In genomic region chr14:64539436-64539835, GRCm38 (mm10) we compare ENCODE assay signal across 12 mouse cellular contexts.
A peak's percentile ranks its signal among the peaks of the same experiment; 100 is the strongest.
DNase-seq lines count a peak whose midpoint lies in the region; ATAC-seq and TF ChIP-seq lines count a peak whose summit lies in the region.
"Had no signal": no experiment of that assay in that cellular context is flagged by ENCODE, and none has a peak within 500 bp of the region (broad histone marks: within the 10 kb centered on the region; RNA-seq: fewer than 3 reads in every experiment).

No protein-coding gene starts in this region.

- no peak for TF ChIP-seq POLR2A in thymus, adult 2 months (IDR thresholded peaks at IDR 0.05; ENCODE audit: control insufficient read depth, extremely low read depth, insufficient read depth, low read length, poor library complexity)

- TF ChIP-seq CTCF in hindbrain, postnatal 0 days (IDR thresholded peaks at IDR 0.05; ENCODE audit: low read depth): peak; percentile 40
- TF ChIP-seq CTCF in thymus, adult 2 months (IDR thresholded peaks at IDR 0.05; ENCODE audit: borderline replicate concordance, control insufficient read depth, extremely low read depth, insufficient read depth, low read length, poor library complexity): no peak

- no peaks in the 10 kb centered on the region for H3K9me3 ChIP-seq in hindbrain, postnatal 0 days (ENCODE audit: low read length)
- H3K9me3 ChIP-seq in hindbrain, embryonic 14.5 days (ENCODE audit: control insufficient read depth, low read length): no peaks in the 10 kb centered on the region
- no peaks in the 10 kb centered on the region for H3K9me3 ChIP-seq in hindbrain, embryonic 10.5 days

- H3K4me1 ChIP-seq in hindbrain, postnatal 0 days (ENCODE audit: insufficient read depth, low read length): peaks cover 5% of the 10 kb centered on the region; the same call in 1 of the 2 replicates
- H3K4me1 ChIP-seq in hindbrain, embryonic 14.5 days (replicated peaks; ENCODE audit: control insufficient read depth, insufficient read depth, low read length): peaks cover 6% of the 10 kb centered on the region
- H3K4me1 ChIP-seq in thymus, adult 2 months (replicated peaks; ENCODE audit: control insufficient read depth, insufficient read depth, low read length): no peaks in the 10 kb centered on the region
- H3K4me1 ChIP-seq in hindbrain, embryonic 10.5 days (replicated peaks): peaks cover 4% of the 10 kb centered on the region; the same call in 1 of the 2 replicates

- H3K36me3 ChIP-seq in hindbrain, postnatal 0 days (ENCODE audit: insufficient read depth, low read length): no peaks in the 10 kb centered on the region
- no peaks in the 10 kb centered on the region for H3K36me3 ChIP-seq in hindbrain, embryonic 14.5 days (replicated peaks; ENCODE audit: control insufficient read depth, insufficient read depth)
- no peaks in the 10 kb centered on the region for H3K36me3 ChIP-seq in thymus, adult 2 months (ENCODE audit: control insufficient read depth, insufficient read depth, low read length)
- H3K36me3 ChIP-seq in hindbrain, embryonic 10.5 days: no peaks in the 10 kb centered on the region

- no peak overlapping the region for H3K9ac ChIP-seq in hindbrain, postnatal 0 days (replicated peaks; ENCODE audit: low read length)
- no peak overlapping the region for H3K9ac ChIP-seq in hindbrain, embryonic 14.5 days

- 59% methylated on average over 2 of the region's 2 CpGs for WGBS in hindbrain, postnatal 0 days
- 70% methylated on average over 2 of the region's 2 CpGs for WGBS in hindbrain, embryonic 14.5 days
- WGBS in thymus, adult 2 months: 47% methylated on average over 2 of the region's 2 CpGs
- WGBS in hindbrain, embryonic 10.5 days: 64% methylated on average over 2 of the region's 2 CpGs

- DNase-seq in hindbrain, postnatal 0 days (ENCODE audit: low spot score): no peak
- no peak for DNase-seq in hindbrain, embryonic 14.5 days (ENCODE audit: low spot score)
- peak; percentile 5 for DNase-seq in thymus, adult 2 months
- DNase-seq in thymus, adult 18-20 months: no peak
- peak; percentile 51 for DNase-seq in R1 (ENCODE audit: low read depth, low spot score)
- DNase-seq in right cerebral cortex, postnatal 25 days: no peak
- DNase-seq in adrenal gland, adult 18-20 months (ENCODE audit: low spot score in 2 of 2): no peak
- no peak for DNase-seq in hindbrain, embryonic 10.5 days (ENCODE audit: low spot score)
- DNase-seq: kidney, adult 9 months; lung, adult 2 months; spleen, adult 18-20 months had no signal

- H3K27ac ChIP-seq in hindbrain, postnatal 0 days: no peak overlapping the region
- no peak overlapping the region for H3K27ac ChIP-seq in hindbrain, embryonic 14.5 days
- H3K27ac ChIP-seq in thymus, adult 2 months (ENCODE audit: control insufficient read depth, insufficient read depth, low read length): no peak overlapping the region
- no peak overlapping the region for H3K27ac ChIP-seq in hindbrain, embryonic 10.5 days

- no peaks in the 10 kb centered on the region for H3K27me3 ChIP-seq in hindbrain, postnatal 0 days (ENCODE audit: insufficient read depth, low read length)
- no peaks in the 10 kb centered on the region for H3K27me3 ChIP-seq in hindbrain, embryonic 14.5 days (ENCODE audit: control insufficient read depth, insufficient read depth, low read length)
- no peaks in the 10 kb centered on the region for H3K27me3 ChIP-seq in thymus, adult 2 months (ENCODE audit: control insufficient read depth, insufficient read depth, low read length)
- H3K27me3 ChIP-seq in hindbrain, embryonic 10.5 days (ENCODE audit: insufficient read depth, poor library complexity, severe bottlenecking): no peaks in the 10 kb centered on the region

- no peak overlapping the region for H3K4me2 ChIP-seq in hindbrain, postnatal 0 days (ENCODE audit: low read depth, low read length)
- H3K4me2 ChIP-seq in hindbrain, embryonic 14.5 days (replicated peaks): no peak overlapping the region

- no peak for ATAC-seq in hindbrain, postnatal 0 days
- no peak for ATAC-seq in hindbrain, embryonic 14.5 days (ENCODE audit: low FRiP score)
- ATAC-seq: midbrain, embryonic 16.5 days had no signal

- no peak overlapping the region for H3K4me3 ChIP-seq in hindbrain, postnatal 0 days (ENCODE audit: low read length)
- H3K4me3 ChIP-seq in hindbrain, embryonic 14.5 days (replicated peaks; ENCODE audit: low read length): no peak overlapping the region
- H3K4me3 ChIP-seq in thymus, adult 2 months (ENCODE audit: control insufficient read depth, insufficient read depth, low read length): no peak overlapping the region
- H3K4me3 ChIP-seq in hindbrain, embryonic 10.5 days: no peak overlapping the region

Comparison
In these comparisons a context has a peak if more than half of its experiments do, and no peak if none do; other contexts are left out.
1. DNase-seq: peak in thymus, adult 2 months (single experiment) and R1 (single experiment); none in hindbrain, postnatal 0 days (single experiment), hindbrain, embryonic 14.5 days (single experiment), thymus, adult 18-20 months (0 of 2), right cerebral cortex, postnatal 25 days (single experiment), adrenal gland, adult 18-20 months (0 of 2) and hindbrain, embryonic 10.5 days (single experiment).